Mouse (Mus musculus) embryonic fibroblast, embryonic 13.5 days (primary cell): Measurements from ENCODE around the gene Baat. TPM values are rescaled to one million over a fixed set of nuclear protein-coding genes. Genes with fewer than 3 reads are reported as not detected.
"Not testable (repeated sequence)": the region's sequence is repeated elsewhere in the genome, so short reads cannot be mapped to it uniquely, and the experiment has no call there.

Source experiments
- H3K27ac ChIP-seq: 2 replicates; pipeline ENCODE4 v1.5.1; 2012; ENCODE audit warnings: low read length, control low read depth, inconsistent platforms; ENCODE audit not compliant: insufficient read depth
- H3K4me1 ChIP-seq: 2 replicates; pipeline ENCODE4 v1.6.1; 2011; ENCODE audit warnings: low read length; ENCODE audit not compliant: control insufficient read depth, insufficient read depth
- H3K4me3 ChIP-seq: 2 replicates; pipeline ENCODE4 v1.5.1; 2011; ENCODE audit warnings: mild to moderate bottlenecking, control low read depth, low read length; ENCODE audit not compliant: insufficient read depth
- CTCF ChIP-seq: IDR thresholded peaks from 2 replicates; pipeline ENCODE4 v1.5.1; 2011; ENCODE audit warnings: mild to moderate bottlenecking, control low read depth, low read length, moderate library complexity, borderline replicate concordance; ENCODE audit not compliant: insufficient read depth
- POLR2A ChIP-seq: IDR thresholded peaks from 2 replicates; pipeline ENCODE4 v1.6.1; 2011; ENCODE audit warnings: low read depth, mild to moderate bottlenecking, control low read depth, low read length, moderate library complexity
- polyA plus RNA-seq: library from polyadenylated mRNA; stranded (reverse); fragments of >200 nt; gene quantifications from 2 replicates; pipeline ENCODE4 v1.2.4, GENCODE M21; 2011; ENCODE audit warnings: low read depth; ENCODE audit not compliant: missing spikeins, insufficient read length

Baat gene
- polyA plus RNA-seq, 1 experiment: not detected

DNA sequence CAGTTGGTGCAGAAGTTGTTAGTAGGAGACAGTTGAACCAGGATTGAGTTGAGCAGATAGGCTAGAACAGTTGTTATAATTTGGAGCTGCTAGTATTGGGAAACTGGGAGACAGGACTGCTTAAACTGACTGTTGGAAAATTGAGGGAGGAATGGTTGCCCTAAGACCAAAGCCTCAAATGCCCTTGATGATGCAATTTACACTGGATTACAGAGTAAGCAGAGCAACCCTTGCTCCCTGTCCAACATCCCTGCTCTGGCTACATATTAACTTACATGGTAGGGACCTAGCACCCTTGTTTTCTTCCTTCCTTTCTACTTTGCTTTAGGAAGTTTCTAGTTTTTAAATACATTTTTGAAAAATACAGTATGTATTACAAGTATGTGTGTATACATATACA, 20.9 kb downstream of the Baat start:
- TF ChIP-seq POLR2A (no peak), CTCF (no peak)
- no peak overlapping the region for H3K27ac ChIP-seq

GRCm38 (mm10) chr4:49480896-49481295, 25.5 kb downstream of the Baat start:
- TF ChIP-seq POLR2A (no peak), CTCF (no peak)
- Histone ChIP-seq H3K27ac (no peak overlapping the region), H3K4me1 (no peaks in the 10 kb centered on the region), H3K4me3 (no peak overlapping the region)

More for the DNA sequence above, 20.9 kb downstream of the Baat start:
- H3K4me1 ChIP-seq: no peaks in the 10 kb centered on the region
- H3K4me3 ChIP-seq: no peak overlapping the region

DNA sequence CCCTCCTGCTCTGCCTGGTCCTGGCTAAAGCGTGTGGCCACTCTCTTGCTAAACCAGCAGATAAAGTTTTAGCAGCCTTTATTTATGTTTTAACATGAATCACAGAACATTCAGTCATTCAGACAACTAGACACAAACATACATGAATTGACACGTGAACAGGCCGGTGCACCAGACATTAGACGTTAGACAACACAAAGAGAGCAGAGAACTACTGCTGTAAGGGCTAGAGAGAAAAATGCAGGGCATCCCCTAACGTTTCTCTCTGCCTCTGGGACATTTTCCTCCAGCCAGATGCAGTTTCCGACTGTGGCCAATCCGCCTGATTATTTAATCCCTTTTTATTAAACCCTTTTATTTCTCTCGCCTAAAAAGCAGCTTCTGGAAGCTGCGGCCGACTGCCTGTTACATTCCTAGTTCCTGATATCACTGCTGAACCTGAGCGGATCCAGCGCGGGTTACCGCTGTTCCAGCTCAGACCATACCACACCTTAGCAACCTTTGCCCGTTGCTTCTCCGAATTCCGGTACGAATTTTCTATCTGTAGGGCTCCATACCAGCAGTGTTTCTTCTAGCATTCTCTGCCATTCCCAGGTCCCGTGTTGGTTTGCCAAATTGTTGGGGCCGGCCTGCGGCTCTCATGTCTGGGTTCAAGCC, 26.1 kb downstream of the Baat start:
- H3K4me3 ChIP-seq: no peak overlapping the region

GRCm38 (mm10) chr4:49479035-49479434, 27.3 kb downstream of the Baat start:
- not testable (repeated sequence) for H3K4me1 ChIP-seq, H3K27ac ChIP-seq, H3K4me3 ChIP-seq

More for the DNA sequence above, 26.1 kb downstream of the Baat start:
- Histone ChIP-seq H3K4me1 (no peaks in the 10 kb centered on the region), H3K27ac (no peak overlapping the region)
- TF ChIP-seq CTCF: no peak
- no peak for TF ChIP-seq POLR2A

- no peak overlapping the region for H3K4me3 ChIP-seq
- TF ChIP-seq POLR2A (no peak), CTCF (no peak)
- H3K4me1 ChIP-seq: no peaks in the 10 kb centered on the region
- H3K27ac ChIP-seq: no peak overlapping the region
Observed at GRCm38 (mm10) chr4:49478118-49478877, 28.1 kb downstream of the Baat start.

DNA sequence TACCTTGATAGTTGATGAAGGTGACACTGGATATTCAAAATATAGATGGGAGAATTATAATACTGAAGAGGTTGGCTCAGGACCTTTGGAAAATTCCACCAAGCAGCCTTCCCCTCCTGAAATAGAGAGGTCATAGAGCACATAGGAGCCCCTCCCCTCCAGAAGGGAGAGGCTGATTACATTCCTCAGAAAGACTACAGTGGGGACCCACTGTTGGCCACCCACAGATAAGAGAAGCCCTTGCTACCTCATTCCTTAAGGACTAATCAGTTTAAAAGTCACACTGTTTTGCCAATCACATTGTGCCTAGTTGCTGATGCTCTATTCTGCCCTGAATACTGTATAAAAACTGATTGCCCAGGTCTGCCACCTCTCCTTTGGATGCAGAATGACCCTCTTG, 31.8 kb downstream of the Baat start:
- Histone ChIP-seq H3K4me3 (no peak overlapping the region), H3K27ac (no peak overlapping the region), H3K4me1 (no peaks in the 10 kb centered on the region)
- TF ChIP-seq CTCF (no peak), POLR2A (no peak)

DNA sequence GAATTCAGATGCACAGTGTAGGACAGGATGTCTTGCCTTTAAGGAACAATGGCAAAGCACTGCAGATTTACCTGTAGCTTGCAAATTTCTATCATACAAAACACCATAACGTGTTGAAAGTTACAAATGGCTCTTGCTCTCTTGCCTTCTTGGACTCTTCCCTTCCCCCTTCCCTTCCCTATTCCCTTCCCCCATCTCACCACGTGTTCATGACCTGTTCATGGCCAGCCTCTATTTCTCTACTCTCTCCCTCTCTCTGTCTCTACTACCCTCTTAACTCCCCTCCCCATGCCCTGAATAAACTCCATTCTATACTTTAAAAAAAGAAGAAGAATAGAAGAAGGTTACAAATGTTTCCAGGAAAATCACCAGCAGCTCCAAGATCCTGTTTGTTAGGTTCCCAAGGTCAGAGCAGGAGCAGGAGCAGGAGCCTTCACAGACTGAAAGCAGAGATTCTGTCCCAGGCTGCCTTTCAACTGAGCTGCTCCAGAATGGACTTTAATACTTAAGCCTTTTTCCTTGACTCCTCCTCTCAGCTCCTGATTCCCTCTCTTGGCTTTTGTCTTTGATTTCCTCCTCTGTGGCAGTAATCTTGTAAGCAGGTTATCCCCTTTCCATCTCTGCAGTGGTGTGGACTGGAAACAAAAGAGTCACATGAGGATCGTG, 32.8 kb downstream of the Baat start, which contains the start of gene Acnat1:
Gene Acnat1 (minus strand): TSS at position 478 of the 666 bp plus-strand sequence.
- H3K27ac ChIP-seq: no peak within 1 kb of the TSS
- H3K4me3 ChIP-seq: no peak within 1 kb of the TSS
- no peaks in the 10 kb centered on the region for H3K4me1 ChIP-seq
- TF ChIP-seq CTCF (no peak), POLR2A (no peak)

DNA sequence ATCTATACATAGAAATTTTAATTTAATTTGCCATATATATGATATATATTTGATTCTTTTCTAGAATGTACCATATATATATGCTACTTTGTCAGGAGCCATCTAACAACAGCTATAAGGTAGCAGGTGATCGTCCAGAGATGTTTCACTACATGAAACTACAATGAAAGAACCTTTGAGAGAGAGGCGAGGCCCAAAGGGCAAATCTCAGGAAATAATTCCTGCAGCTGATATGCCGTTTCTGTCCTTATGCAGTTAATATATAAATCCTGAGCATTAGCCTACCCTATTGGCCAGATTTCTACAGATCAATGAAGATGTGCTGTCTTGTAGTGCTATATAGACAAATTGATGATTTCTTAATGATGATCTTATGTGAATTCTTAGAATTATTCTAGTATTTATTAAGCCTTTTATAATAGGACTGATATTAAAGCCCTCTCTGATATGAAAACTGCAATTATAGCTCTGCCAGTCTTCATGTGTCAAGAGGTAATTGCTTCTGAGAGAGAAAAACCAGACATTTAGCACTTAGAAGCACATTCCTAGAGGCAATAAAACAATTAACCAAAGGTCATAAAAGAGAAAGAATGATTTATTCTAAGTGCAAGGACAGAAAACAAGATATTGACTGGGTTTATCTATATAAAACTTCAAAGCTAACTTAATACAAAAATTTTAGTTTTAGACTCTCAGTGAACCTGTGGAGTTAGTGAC, 36.8 kb downstream of the Baat start:
- H3K4me1 ChIP-seq: no peaks in the 10 kb centered on the region
- no peak overlapping the region for H3K27ac ChIP-seq
- no peak overlapping the region for H3K4me3 ChIP-seq
- TF ChIP-seq POLR2A (no peak), CTCF (no peak)

- TF ChIP-seq CTCF (no peak), POLR2A (no peak)
- H3K4me3 ChIP-seq: no peak overlapping the region
- H3K27ac ChIP-seq: no peak overlapping the region
- H3K4me1 ChIP-seq: no peaks in the 10 kb centered on the region
Observed at GRCm38 (mm10) chr4:49467360-49467759, 39.0 kb downstream of the Baat start.
